Mouse (Mus musculus) intestine, embryonic 14.5 days (tissue): ENCODE data around the gene Map2k5. TPM values are rescaled to one million over a fixed set of nuclear protein-coding genes. Genes with fewer than 3 reads are reported as not detected.

Experiments used
- ATAC-seq: fragments of 200-750 bp; cut with Nextera tagmentation; replicated peaks from 2 replicates; pipeline ENCODE4 v1.8.0; 2017; ENCODE audit warnings: low read depth, moderate number of reproducible peaks, moderate TSS enrichment, moderate library complexity; ENCODE audit not compliant: low FRiP score, low TSS enrichment
- DNase-seq: peaks from one replicate; pipeline ENCODE4 v3.0.0-alpha.2; 2018; ENCODE audit warnings: low spot score
- H3K27ac ChIP-seq: fragments of 300-500 bp; sonication (generic); 2 replicates; pipeline ENCODE4 v1.5.1; 2014; ENCODE audit warnings: low read depth, mild to moderate bottlenecking, control low read depth
- H3K27me3 ChIP-seq: fragments of 300-500 bp; sonication (generic); replicated peaks from 2 replicates; pipeline ENCODE4 v1.6.1; 2014; ENCODE audit warnings: low read length, control low read depth; ENCODE audit not compliant: control insufficient read depth, insufficient read depth
- H3K36me3 ChIP-seq: fragments of 300-500 bp; sonication (generic); 2 replicates; pipeline ENCODE4 v1.6.1; 2014; ENCODE audit warnings: low read length, control low read depth; ENCODE audit not compliant: control insufficient read depth, insufficient read depth
- H3K4me1 ChIP-seq: fragments of 300-500 bp; sonication (generic); replicated peaks from 2 replicates; pipeline ENCODE4 v1.6.1; 2014; ENCODE audit warnings: low read length, control low read depth, mixed read lengths; ENCODE audit not compliant: control insufficient read depth, insufficient read depth
- H3K4me2 ChIP-seq: fragments of 300-500 bp; sonication (generic); 2 replicates; pipeline ENCODE4 v1.6.1; 2014; ENCODE audit warnings: low read length
- H3K4me3 ChIP-seq: fragments of 300-500 bp; sonication (generic); 2 replicates; pipeline ENCODE4 v1.5.1; 2014; ENCODE audit warnings: low read depth, low read length, control low read depth, mixed read lengths
- H3K9ac ChIP-seq: fragments of 300-500 bp; sonication (generic); 2 replicates; pipeline ENCODE4 v1.6.1; 2014; ENCODE audit warnings: mild to moderate bottlenecking, low read length
- H3K9me3 ChIP-seq: fragments of 300-500 bp; sonication (generic); 2 replicates; pipeline ENCODE4 v1.6.1; 2016; ENCODE audit warnings: low read length, control low read depth; ENCODE audit not compliant: control insufficient read depth
- WGBS: fragments of 180-500 bp; shearing (Covaris S2); extraction: QIAGEN DNeasy Blood & Tissue Kit; methylation state at CpG from one replicate; pipeline ENCODE4 v1.1.7; 2014; 5-methylcytosine and 5-hydroxymethylcytosine counted together
- polyA plus RNA-seq: library from polyadenylated mRNA; unstranded; fragments of >200 nt; fragmentation: Nextera tagmentation; extraction: Ambion mirVana; gene quantifications from 2 replicates; pipeline ENCODE4 v1.2.1, GENCODE M21; 2014

Map2k5 gene
- polyA plus RNA-seq, 1 experiment from 2014 or later, result 31.2 TPM

DNA sequence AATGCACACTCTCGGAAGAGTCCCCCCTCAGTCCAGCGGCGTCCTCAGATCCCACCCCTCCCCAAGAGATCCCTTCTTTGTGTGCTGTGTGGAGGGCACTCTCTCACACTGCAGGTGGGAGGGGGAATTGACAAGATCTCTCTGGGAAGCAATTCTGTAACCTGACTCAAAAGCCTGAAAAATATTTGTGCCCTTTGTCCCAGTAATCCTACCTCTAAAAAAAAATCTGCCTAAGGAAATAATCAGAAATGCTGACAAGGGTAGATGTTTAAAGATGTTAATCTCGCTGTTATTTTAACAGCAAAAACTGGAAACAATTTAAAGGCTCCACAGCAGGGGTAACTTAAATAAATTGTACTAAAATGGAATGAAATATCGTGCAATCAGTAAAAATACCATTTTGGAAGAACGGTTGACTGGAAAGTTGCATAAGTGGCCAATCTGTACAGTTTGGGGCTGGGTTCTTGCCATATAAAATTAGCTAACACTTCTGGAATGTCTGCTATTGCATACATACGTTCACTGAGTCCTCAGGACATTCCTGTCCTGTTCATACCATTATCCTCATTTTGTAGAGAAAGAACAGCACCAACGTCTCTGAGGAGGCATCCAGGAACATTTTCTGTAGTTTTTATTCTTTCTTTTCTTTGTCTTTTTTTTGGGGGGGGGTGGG is 255.4 kb downstream of the Map2k5 start:
- 70% methylated on average over 8 of the region's 8 CpGs for WGBS

DNA sequence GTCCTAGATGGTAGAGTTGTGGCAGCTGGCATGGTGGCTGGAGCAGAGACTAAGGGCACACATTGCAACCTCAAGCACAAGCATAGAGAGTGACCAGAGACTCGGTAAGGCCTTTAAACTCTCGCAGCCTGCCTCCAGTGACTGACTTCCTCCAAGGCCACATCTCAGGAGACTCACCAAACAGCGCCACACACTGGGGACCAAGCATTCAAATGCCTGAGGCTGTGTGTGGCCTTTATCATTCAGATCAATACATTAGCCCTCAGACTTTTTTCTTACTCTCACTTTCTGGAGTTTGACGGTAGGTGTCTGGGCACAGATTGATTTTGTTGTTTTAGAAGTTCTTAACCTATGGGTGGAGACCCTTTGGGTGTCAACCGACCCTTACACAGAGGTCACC is 259.3 kb downstream of the Map2k5 start:
- Histone ChIP-seq H3K9ac (no peak overlapping the region), H3K27ac (no peak overlapping the region), H3K27me3 (no peaks in the 10 kb centered on the region), H3K36me3 (no peaks in the 10 kb centered on the region), H3K4me1 (no peaks in the 10 kb centered on the region; the same call in 1 of the 2 replicates), H3K4me2 (no peak overlapping the region), H3K4me3 (no peak overlapping the region), H3K9me3 (no peaks in the 10 kb centered on the region)
- ATAC-seq (no peak), DNase-seq (no peak)
- WGBS, result 67% methylated on average over 5 of the region's 5 CpGs

More for the DNA sequence above, 255.4 kb downstream of the Map2k5 start:
- Histone ChIP-seq H3K4me1 (peaks cover 10% of the 10 kb centered on the region; the same call in 1 of the 2 replicates), H3K4me2 (no peak overlapping the region), H3K9ac (no peak overlapping the region), H3K4me3 (no peak overlapping the region), H3K27me3 (no peaks in the 10 kb centered on the region), H3K9me3 (no peaks in the 10 kb centered on the region), H3K27ac (no peak overlapping the region), H3K36me3 (no peaks in the 10 kb centered on the region)
- DNase-seq (no peak), ATAC-seq (no peak)

Other genes with a start within 250 kb of the Map2k5 start
- gene Skor1, start 228.9 kb downstream of the Map2k5 start, polyA plus RNA-seq, result not detected in 2 replicates
- gene 2300009A05Rik, start 21.3 kb upstream of the Map2k5 start, polyA plus RNA-seq, result 50.1 and 55.7 TPM in 2 replicates
- 0.09 TPM in 1 of 2 replicates, not detected in the other for gene Iqch, start 224.6 kb upstream of the Map2k5 start, polyA plus RNA-seq
- 26.0 and 28.1 TPM in 2 replicates for gene Aagab, start 224.8 kb upstream of the Map2k5 start, polyA plus RNA-seq